Comparison of ENCODE assay signal across 35 mouse cellular contexts in the genomic region with DNA sequence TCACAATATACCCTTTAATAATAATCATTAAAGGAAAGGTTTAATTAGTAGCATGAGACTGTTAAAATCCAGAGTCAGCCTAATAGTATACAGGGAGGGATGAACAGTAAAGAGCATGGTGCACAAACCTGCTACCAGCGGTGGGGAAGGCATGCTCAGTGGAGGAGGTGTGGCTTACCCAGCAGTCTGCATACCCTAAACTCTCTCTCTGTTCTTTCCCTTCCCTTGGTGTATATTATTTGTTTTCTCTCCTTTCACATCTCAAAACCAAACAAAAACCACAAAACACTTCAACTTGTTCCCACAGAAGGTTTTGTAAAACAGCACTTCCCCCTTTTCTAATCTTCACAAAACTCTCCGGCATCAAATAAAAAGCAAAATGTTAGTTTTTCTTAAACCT.
"Had no signal": no experiment of that assay in that cellular context is flagged by ENCODE, and none has a peak within 500 bp of the region (broad histone marks: within the 10 kb centered on the region; RNA-seq: fewer than 3 reads in every experiment).

No protein-coding gene starts in this region.

- H3K9me3 ChIP-seq: heart, embryonic 10.5 days; heart, embryonic 12.5 days; heart, embryonic 13.5 days; heart, embryonic 15.5 days; hindbrain, embryonic 10.5 days; hindbrain, embryonic 12.5 days; hindbrain, embryonic 13.5 days; hindbrain, embryonic 15.5 days; intestine, embryonic 15.5 days; kidney, embryonic 15.5 days had no signal

- H3K4me3 ChIP-seq: heart, embryonic 10.5 days; heart, embryonic 12.5 days; heart, embryonic 13.5 days; heart, embryonic 15.5 days; hindbrain, embryonic 10.5 days; hindbrain, embryonic 12.5 days; hindbrain, embryonic 13.5 days; hindbrain, embryonic 15.5 days; intestine, embryonic 15.5 days; kidney, embryonic 15.5 days; layer of hippocampus, adult 2 months had no signal

- H3K4me2 ChIP-seq: heart, embryonic 11.5 days; heart, embryonic 12.5 days; heart, embryonic 13.5 days; heart, embryonic 15.5 days; hindbrain, embryonic 12.5 days; hindbrain, embryonic 13.5 days; hindbrain, embryonic 14.5 days; hindbrain, embryonic 15.5 days; intestine, embryonic 15.5 days; kidney, embryonic 15.5 days had no signal

- DNase-seq: heart, postnatal 10 days; heart, postnatal 14 days; heart, postnatal 36 days; heart, postnatal 4 days; kidney, adult 11 months; kidney, adult 18-20 months; kidney, adult 2 months; kidney, adult 8-10 months; kidney, adult 9 months; kidney, postnatal 10 days; kidney, postnatal 14 days; kidney, postnatal 25 days; kidney, postnatal 36 days; kidney, postnatal 4 days; layer of hippocampus, adult 9-11 months; layer of hippocampus, postnatal 36 days had no signal

- H3K9ac ChIP-seq: heart, embryonic 12.5 days; heart, embryonic 13.5 days; heart, embryonic 15.5 days; hindbrain, embryonic 12.5 days; hindbrain, embryonic 13.5 days; hindbrain, embryonic 14.5 days; hindbrain, embryonic 15.5 days; intestine, embryonic 15.5 days; kidney, embryonic 15.5 days had no signal

- H3K27ac ChIP-seq: heart, embryonic 10.5 days; heart, embryonic 13.5 days; heart, embryonic 15.5 days; hindbrain, embryonic 10.5 days; hindbrain, embryonic 12.5 days; hindbrain, embryonic 13.5 days; hindbrain, embryonic 14.5 days; hindbrain, embryonic 15.5 days; hindbrain, postnatal 0 days; intestine, embryonic 15.5 days; kidney, embryonic 15.5 days; kidney, postnatal 0 days; layer of hippocampus, adult 2 months had no signal

- H3K27me3 ChIP-seq: heart, embryonic 12.5 days; heart, embryonic 13.5 days; heart, embryonic 15.5 days; hindbrain, embryonic 12.5 days; hindbrain, embryonic 13.5 days; hindbrain, embryonic 15.5 days; intestine, embryonic 15.5 days; kidney, embryonic 15.5 days had no signal

- ATAC-seq: hindbrain, embryonic 16.5 days; hindbrain, postnatal 0 days; inflammation-experienced regulatory T-cells, adult 6 months; intestine, embryonic 15.5 days; intestine, embryonic 16.5 days; intestine, postnatal 0 days had no signal

- H3K4me1 ChIP-seq: heart, embryonic 10.5 days; heart, embryonic 12.5 days; heart, embryonic 13.5 days; heart, embryonic 15.5 days; hindbrain, embryonic 10.5 days; hindbrain, embryonic 12.5 days; hindbrain, embryonic 13.5 days; hindbrain, embryonic 15.5 days; intestine, embryonic 15.5 days; kidney, embryonic 15.5 days had no signal

- H3K36me3 ChIP-seq: heart, embryonic 10.5 days; heart, embryonic 12.5 days; heart, embryonic 13.5 days; heart, embryonic 15.5 days; hindbrain, embryonic 10.5 days; hindbrain, embryonic 12.5 days; hindbrain, embryonic 13.5 days; hindbrain, embryonic 15.5 days; intestine, embryonic 15.5 days; kidney, embryonic 15.5 days had no signal
